Mouse (Mus musculus): ENCODE results near the gene Cntrl.

Cntrl gene

GRCm38 (mm10) chr2:35178153-35178552 lies 68.9 kb downstream of the Cntrl start:
- no peak for DNase-seq

DNA sequence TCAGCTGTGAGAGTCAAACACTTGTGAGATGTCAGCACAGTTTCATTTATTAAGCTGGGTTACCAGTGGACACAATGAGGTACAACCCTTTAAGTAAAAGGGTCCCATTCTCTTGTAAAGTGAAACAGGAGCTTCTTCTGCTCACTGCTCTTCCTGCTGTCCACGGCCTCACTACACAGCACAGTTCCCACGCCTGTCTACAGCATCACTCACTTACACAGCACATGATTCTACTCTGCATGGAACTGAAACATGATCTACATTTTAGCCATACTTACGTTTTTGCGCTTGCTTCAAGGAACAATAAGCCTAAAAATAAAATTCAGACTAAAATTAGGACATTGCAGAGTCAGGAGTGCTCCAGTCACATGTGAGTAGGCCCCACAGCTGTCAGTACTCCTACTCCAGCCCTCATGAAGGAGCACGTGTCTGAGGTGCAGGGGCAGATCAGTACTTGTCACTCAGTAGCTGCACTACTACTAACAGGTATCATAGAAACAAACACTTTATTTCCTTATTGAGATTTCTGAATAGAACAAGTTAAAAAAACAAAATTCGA lies 73.9 kb downstream of the Cntrl start:
- DNase-seq: no peak

- DNase-seq: no peak
Measured at GRCm38 (mm10) chr2:35188929-35189328, 79.6 kb downstream of the Cntrl start.

- no peak for DNase-seq
Measured at GRCm38 (mm10) chr2:35193976-35194375, 84.7 kb downstream of the Cntrl start.

- DNase-seq: peak; percentile 60
Measured at GRCm38 (mm10) chr2:35195626-35196544, 86.6 kb downstream of the Cntrl start.

GRCm38 (mm10) chr2:35199541-35199940 lies 90.2 kb downstream of the Cntrl start:
- DNase-seq: no peak

- DNase-seq: no peak
Measured at GRCm38 (mm10) chr2:35199971-35200897, 90.9 kb downstream of the Cntrl start.

DNA sequence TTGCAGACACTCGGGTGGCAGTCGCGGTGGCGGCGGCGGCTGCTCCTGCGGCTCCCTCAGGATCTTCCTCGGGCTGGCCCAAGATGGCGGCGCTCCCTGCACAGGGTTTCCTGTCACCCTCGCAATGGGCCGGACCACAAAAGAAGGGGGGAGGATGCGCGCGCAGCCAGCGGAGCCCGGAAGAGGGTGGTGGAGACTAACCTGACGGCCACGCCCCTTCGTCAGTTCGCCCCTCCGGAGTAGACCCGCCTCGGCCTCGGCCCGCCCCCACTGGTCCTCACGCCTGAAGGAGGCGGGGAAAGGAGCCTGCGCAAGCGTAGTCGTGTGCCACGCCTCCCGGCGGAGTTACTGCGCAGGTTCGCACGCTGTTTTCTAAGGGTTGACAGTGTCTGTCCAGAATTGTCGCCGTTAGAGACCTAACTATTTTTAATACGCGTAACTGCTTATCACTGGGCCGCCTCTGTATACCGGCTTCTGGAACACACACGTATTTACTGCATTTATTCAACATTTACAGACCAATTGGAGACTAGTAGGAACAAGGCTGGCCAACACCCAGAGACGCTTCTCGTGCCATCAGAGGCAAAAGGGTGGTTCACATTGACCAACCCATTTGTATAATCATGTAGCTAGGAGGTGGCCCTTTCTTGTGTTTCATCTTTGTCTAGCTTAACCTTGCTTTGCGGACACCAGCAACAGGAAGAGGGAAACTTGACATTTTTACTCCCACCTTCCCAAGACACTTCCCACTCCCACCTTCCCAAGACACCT lies 91.8 kb downstream of the Cntrl start, which contains the start of gene Rab14:
TSS of gene Rab14 (minus strand) at position 223 of the 771 bp plus-strand sequence.
- peak; percentile 100 for DNase-seq

GRCm38 (mm10) chr2:35203729-35204128 lies 94.4 kb downstream of the Cntrl start:
- no peak for DNase-seq

DNA sequence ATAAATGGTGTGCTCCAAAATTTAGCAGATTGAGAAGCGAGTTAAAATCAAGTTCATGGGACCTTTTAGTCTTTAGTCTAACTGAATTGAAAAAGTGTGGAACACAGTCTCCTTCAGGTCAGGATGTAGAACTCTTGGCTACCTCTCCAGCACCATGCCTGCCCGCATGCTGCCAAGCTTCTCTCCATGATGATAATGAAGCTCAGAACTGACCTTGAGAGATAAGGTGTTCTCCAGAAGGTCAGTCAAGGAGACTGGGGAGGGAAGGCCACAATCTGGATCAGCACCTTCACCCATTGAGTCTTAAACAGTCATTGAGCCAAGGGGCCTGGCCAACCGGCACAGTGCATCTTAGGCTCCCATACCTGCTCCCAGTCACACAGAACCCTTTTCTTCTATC lies 97.5 kb downstream of the Cntrl start:
- DNase-seq: no peak

DNA sequence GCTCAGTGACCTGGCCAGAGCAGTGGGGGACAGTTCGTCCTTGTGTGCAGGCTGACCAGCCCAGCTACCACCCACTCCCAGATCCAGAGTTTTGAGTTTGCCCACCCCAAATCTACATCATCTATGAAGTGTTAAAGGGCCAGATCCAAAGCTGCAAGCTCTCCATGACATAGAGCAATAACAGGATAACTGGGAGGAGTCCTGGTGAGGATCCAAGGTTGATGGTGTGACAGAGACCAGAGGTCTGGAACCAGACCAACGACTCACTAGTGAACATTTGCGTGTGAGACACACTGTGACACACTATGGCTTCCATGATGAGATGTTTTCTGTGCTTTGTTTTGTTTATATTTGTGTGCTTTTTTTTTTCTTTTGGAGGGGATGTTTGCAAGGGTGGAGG lies 98.8 kb downstream of the Cntrl start:
- DNase-seq: no peak

GRCm38 (mm10) chr2:35208931-35209665 lies 99.8 kb downstream of the Cntrl start:
- DNase-seq: no peak

- DNase-seq: no peak
Measured at GRCm38 (mm10) chr2:35211681-35212080, 102.4 kb downstream of the Cntrl start.

- DNase-seq: no peak
Measured at GRCm38 (mm10) chr2:35213345-35213910, 104.1 kb downstream of the Cntrl start.

GRCm38 (mm10) chr2:35214881-35215358 lies 105.6 kb downstream of the Cntrl start:
- peak; percentile 90 for DNase-seq

- peak; percentile 40 for DNase-seq
Measured at GRCm38 (mm10) chr2:35215363-35215762, 106.1 kb downstream of the Cntrl start.

DNA sequence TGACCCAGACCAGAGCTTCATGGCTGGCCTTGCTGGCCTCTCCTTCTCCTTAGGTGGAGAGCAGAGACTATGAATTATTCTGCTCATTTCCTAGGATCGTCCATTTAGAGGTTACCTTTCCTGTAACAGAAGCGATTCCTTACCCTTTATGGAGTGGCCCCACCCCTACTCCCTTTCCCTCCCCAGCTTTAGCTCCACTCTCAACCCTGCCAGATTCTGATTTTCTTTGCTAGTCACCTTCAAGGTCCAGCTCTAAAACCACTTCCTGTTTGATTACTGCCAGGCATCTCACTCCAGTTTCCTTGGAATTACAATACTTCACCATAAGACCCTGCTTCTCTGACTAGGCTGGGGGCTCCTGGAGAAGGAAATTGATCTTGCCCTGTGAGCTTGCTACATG lies 107.4 kb downstream of the Cntrl start:
- no peak for DNase-seq

GRCm38 (mm10) chr2:35218736-35219135 lies 109.4 kb downstream of the Cntrl start:
- no peak for DNase-seq

GRCm38 (mm10) chr2:35222822-35223391 lies 113.6 kb downstream of the Cntrl start:
- no peak for DNase-seq

- DNase-seq: no peak
Measured at GRCm38 (mm10) chr2:35224285-35224684, 115.0 kb downstream of the Cntrl start.

DNA sequence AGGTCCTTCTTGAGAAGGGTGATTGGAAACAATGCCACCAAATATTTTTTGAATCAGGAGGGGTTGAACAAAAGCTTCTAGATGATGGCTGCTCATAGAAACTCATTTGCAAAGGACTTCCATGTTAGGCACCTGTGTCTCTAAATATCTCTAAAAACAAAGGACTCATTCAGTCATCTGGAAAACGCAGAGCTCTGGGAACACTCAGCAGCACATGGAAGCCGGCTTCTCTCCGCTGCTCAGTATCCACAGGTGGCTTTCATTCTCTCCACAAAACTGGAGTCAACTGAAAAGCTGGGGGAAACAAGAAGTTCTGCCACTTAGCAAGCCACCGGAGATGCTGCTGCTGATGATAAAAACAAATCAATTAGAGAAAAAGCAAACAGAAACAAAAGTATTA lies 118.9 kb downstream of the Cntrl start:
- DNase-seq: no peak

Measured in kidney, postnatal 14 days (tissue).